Mouse (Mus musculus): ENCODE results near the gene Ate1.

DNA sequence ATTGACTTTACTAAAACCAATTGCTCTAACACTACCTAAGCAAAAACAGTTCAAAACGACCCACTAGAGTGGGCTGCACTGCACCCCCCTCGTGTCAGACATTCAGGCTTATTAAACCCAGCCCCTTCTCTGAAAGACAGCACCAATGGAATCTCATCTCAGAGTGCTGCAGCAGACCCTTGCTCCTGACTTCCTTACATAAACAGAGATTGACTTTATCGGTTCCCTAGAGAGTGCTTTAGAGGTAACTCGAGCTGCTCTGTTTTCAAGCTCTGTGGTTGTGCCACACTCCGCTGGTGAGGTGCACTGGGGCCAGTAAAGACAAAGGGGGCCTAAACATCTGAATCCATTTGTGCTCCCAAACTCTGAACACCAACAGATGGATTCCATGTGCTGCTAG is 93.6 kb downstream of the Ate1 start:
- TF ChIP-seq CTCF (IDR thresholded peaks at IDR 0.05; ENCODE audit: low read depth) (no peak), EP300 (IDR thresholded peaks at IDR 0.05; ENCODE audit: low read depth) (no peak)
